Mouse (Mus musculus) CD4-positive helper T cell, adult 2 months (primary cell): ENCODE measurements around the gene Atf4.

ENCODE experiments used
- DNase-seq: peaks from one replicate; pipeline ENCODE4 v3.0.0-alpha.2; 2012; ENCODE audit warnings: low read depth, missing footprints, low spot score

Gene Atf4

GRCm38 (mm10) chr15:80254847-80255645, at the start of gene Atf4:
TSS of gene Atf4 (plus strand) at chr15:80255184.
- peak; percentile 100 for DNase-seq

GRCm38 (mm10) chr15:80206057-80206565, 48.9 kb upstream of the Atf4 start:
- no peak for DNase-seq

- DNase-seq = no peak
These were observed 46.5 kb upstream of the Atf4 start for GRCm38 (mm10) chr15:80208446-80208845.

GRCm38 (mm10) chr15:80213688-80214087, 41.3 kb upstream of the Atf4 start:
- no peak for DNase-seq

GRCm38 (mm10) chr15:80215716-80216479, 39.1 kb upstream of the Atf4 start:
- peak; percentile 70 for DNase-seq

- DNase-seq = peak; percentile 65
These were observed 38.5 kb upstream of the Atf4 start for GRCm38 (mm10) chr15:80216480-80216820.

GRCm38 (mm10) chr15:80217476-80217875, 37.5 kb upstream of the Atf4 start:
- no peak for DNase-seq

GRCm38 (mm10) chr15:80219211-80219610, 35.8 kb upstream of the Atf4 start:
- DNase-seq = peak; percentile 87

- no peak for DNase-seq
These were observed 35.0 kb upstream of the Atf4 start for GRCm38 (mm10) chr15:80219705-80220657.

- peak; percentile 24 for DNase-seq
These were observed 34.0 kb upstream of the Atf4 start for GRCm38 (mm10) chr15:80221031-80221430.

- no peak for DNase-seq
These were observed 31.2 kb upstream of the Atf4 start for GRCm38 (mm10) chr15:80223751-80224150.

- peak; percentile 82 for DNase-seq
These were observed 29.8 kb upstream of the Atf4 start for GRCm38 (mm10) chr15:80225208-80225607.

GRCm38 (mm10) chr15:80225796-80226195, 29.2 kb upstream of the Atf4 start:
- peak; percentile 67 for DNase-seq

GRCm38 (mm10) chr15:80228071-80228800, 26.7 kb upstream of the Atf4 start:
- no peak for DNase-seq

- no peak for DNase-seq
These were observed 22.7 kb upstream of the Atf4 start for GRCm38 (mm10) chr15:80232331-80232730.

GRCm38 (mm10) chr15:80233053-80233452, 21.9 kb upstream of the Atf4 start:
- no peak for DNase-seq

- peak; percentile 100 for DNase-seq
These were observed 21.1 kb upstream of the Atf4 start, which contains the start of gene Mief1 for GRCm38 (mm10) chr15:80233733-80234509. TSS of gene Mief1 (plus strand) at chr15:80234018.

- no peak for DNase-seq
These were observed 19.4 kb upstream of the Atf4 start, which contains the start of gene AC140267.1 for GRCm38 (mm10) chr15:80235535-80235934. TSS of gene AC140267.1 (plus strand) at chr15:80235835.

GRCm38 (mm10) chr15:80248135-80248534, 6.8 kb upstream of the Atf4 start:
- no peak for DNase-seq

- no peak for DNase-seq
These were observed 6.4 kb upstream of the Atf4 start for GRCm38 (mm10) chr15:80248596-80248995.
